Mouse (Mus musculus) layer of hippocampus, postnatal 25 days (tissue): ENCODE measurements around the gene Crtap. TPM values are rescaled to one million over a fixed set of nuclear protein-coding genes. Genes with fewer than 3 reads are reported as not detected.
"Not testable (repeated sequence)": the region's sequence is repeated elsewhere in the genome, so short reads cannot be mapped to it uniquely, and the experiment has no call there.

Experiments
- DNase-seq, 2 experiments: peaks; one replicate each; pipeline ENCODE4 v3.0.0; 2022; ENCODE audit warnings: mixed read lengths in 2 of 2, low spot score in 1 of 2; ENCODE audit errors: extremely low spot score in 1 of 2
- total RNA-seq, 2 experiments: library from RNA; stranded (reverse); gene quantifications; 2 replicates each; pipeline ENCODE4 v1.2.3; 2021

Gene Crtap
- total RNA-seq, 2 experiments from 2014 or later: 5.7 to 6.9 TPM

GRCm38 (mm10) chr9:114329855-114330254, 60.6 kb downstream of the Crtap start, which contains the start of gene Bcl2a1c:
Bcl2a1c (plus strand) TSS chr9:114330135.
- not testable (repeated sequence) for DNase-seq

GRCm38 (mm10) chr9:114328332-114328731, 62.1 kb downstream of the Crtap start:
- DNase-seq: not testable (repeated sequence)

GRCm38 (mm10) chr9:114326011-114326748, 64.3 kb downstream of the Crtap start:
- no peak for DNase-seq

Other genes with a start within 250 kb of the Crtap start
- not detected for gene Bcl2a1c, start 60.5 kb downstream of the Crtap start, total RNA-seq
- 10 to 100 TPM; 22.8 to 23.7 TPM for gene Glb1, start 10.4 kb upstream of the Crtap start, total RNA-seq
- gene Tmppe, start 10.4 kb upstream of the Crtap start, total RNA-seq: 1 to 10 TPM; 9.8 TPM
- not detected for gene Ccr4, start 114.2 kb upstream of the Crtap start, total RNA-seq
- gene C130032M10Rik, start 125.0 kb upstream of the Crtap start, total RNA-seq: not detected
- 1 to 10 TPM in 1 of 2 experiments, under 1 TPM in 1; 0.91 to 1.2 TPM for gene Trim71, start 173.7 kb upstream of the Crtap start, total RNA-seq
- gene Cnot10, start 249.5 kb upstream of the Crtap start, total RNA-seq: 10 to 100 TPM; 50.8 to 51.9 TPM